Mouse (Mus musculus): ENCODE data around the gene Polr3g. TPM values are rescaled to one million over a fixed set of nuclear protein-coding genes. Genes with fewer than 3 reads are reported as not detected.
"Not testable (repeated sequence)": the region's sequence is repeated elsewhere in the genome, so short reads cannot be mapped to it uniquely, and the experiment has no call there.

Polr3g gene
- polyA plus RNA-seq, 1 experiment from 2014 or later, result 16.1 TPM

GRCm38 (mm10) chr13:81650382-81650781 is 60.4 kb downstream of the Polr3g start:
- not testable (repeated sequence) for H3K27ac ChIP-seq (replicated peaks; ENCODE audit: low read depth, low read length); H3K9me3 ChIP-seq (ENCODE audit: control insufficient read depth, low read length); H3K4me2 ChIP-seq (ENCODE audit: low read depth, severe bottlenecking); ATAC-seq (ENCODE audit: insufficient number of reproducible peaks, low FRiP score, low TSS enrichment, low read depth); H3K4me1 ChIP-seq (ENCODE audit: control insufficient read depth, insufficient read depth, low read length); H3K36me3 ChIP-seq (ENCODE audit: control insufficient read depth, insufficient read depth, low read length); H3K4me3 ChIP-seq (ENCODE audit: low read depth, low read length); H3K27me3 ChIP-seq (ENCODE audit: control insufficient read depth, insufficient read depth, low read length); DNase-seq (ENCODE audit: low spot score); H3K9ac ChIP-seq (ENCODE audit: low read length)
- WGBS, result 80% methylated on average over 5 of the region's 6 CpGs

DNA sequence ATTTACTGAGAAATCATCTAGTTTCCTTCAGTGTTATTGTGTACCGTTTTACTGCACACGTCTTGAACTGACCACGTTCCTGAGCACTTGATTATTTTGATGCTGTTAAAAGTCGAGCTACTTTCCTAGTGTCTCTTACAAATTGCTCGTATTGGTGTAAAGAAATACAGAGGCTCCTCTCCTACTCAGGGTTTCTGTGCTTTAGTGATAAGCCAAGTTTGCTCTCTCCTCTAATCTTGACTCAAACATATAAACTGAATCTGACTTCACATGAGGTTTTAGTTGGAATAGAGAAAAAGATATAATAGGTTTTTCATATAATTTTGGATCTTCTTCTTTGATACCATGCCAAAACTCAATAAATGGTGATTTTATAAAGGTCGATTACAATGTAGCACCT is 64.5 kb downstream of the Polr3g start:
- no peak for DNase-seq (ENCODE audit: low spot score)
- ATAC-seq (ENCODE audit: insufficient number of reproducible peaks, low FRiP score, low TSS enrichment, low read depth), result no peak
- Histone ChIP-seq H3K36me3 (ENCODE audit: control insufficient read depth, insufficient read depth, low read length) (no peaks in the 10 kb centered on the region), H3K4me1 (ENCODE audit: control insufficient read depth, insufficient read depth, low read length) (no peaks in the 10 kb centered on the region), H3K27me3 (ENCODE audit: control insufficient read depth, insufficient read depth, low read length) (no peaks in the 10 kb centered on the region), H3K9ac (ENCODE audit: low read length) (no peak overlapping the region), H3K27ac (replicated peaks; ENCODE audit: low read depth, low read length) (no peak overlapping the region), H3K4me2 (ENCODE audit: low read depth, severe bottlenecking) (no peak overlapping the region), H3K4me3 (ENCODE audit: low read depth, low read length) (no peak overlapping the region), H3K9me3 (ENCODE audit: control insufficient read depth, low read length) (no peaks in the 10 kb centered on the region)
- 87% methylated on average over 6 of the region's 6 CpGs for WGBS

DNA sequence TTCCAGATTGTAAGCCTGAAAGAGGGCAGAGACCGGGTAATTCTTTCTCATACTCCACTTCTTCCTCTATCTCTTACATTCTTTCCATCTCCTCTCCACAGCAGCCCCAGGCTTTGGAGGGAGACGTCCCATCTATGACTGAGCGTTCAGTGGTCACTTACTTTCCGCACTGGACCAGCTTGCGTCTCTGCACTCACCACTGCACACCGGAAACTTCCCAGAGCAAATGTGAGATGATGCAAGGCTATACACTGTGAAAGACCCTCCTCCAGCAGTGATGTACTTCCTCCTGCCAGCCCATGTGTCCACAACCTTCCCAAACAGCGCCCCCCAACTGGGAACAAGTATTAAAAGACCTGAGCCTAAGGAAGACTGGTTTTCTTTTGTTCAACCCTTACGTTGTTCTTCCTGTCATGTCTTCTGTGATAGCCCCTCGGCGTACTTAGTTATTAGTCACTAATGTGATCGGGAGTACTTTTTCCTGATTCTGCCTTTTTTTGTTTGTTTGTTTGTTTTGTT is 66.7 kb downstream of the Polr3g start:
- WGBS, result 91% methylated on average over 11 of the region's 11 CpGs
- no peak for ATAC-seq (ENCODE audit: insufficient number of reproducible peaks, low FRiP score, low TSS enrichment, low read depth)

DNA sequence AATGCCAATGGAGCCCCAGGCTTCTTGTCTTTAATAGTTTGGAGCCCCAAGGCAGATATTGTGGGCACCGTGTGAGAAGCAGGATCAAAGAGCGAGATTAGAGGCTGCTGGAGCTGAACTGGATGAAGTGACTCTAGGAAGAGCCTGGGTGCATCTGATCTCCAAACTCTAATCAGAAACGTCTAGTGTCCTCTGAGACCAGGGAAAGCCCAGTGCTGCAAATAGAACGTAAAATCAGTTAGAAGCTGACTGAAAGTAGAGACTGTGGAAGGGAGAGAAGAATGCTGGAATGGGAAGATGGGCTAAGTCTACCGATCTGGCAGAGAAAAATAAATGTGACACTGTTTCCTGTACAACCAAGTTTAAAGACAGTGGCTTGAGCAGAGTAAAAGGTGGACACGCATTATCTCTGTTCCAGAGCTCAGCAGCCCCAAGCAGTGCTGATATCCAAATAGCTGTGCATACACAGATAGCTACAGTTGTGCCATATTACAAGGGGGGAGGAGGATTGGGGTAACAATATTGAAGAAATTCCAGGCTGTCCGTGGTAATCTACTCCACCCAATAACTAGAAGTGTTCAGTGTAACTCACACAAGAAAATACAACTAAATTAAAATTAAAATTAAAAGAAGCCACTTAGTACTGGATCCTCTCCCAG is 68.2 kb downstream of the Polr3g start:
- Histone ChIP-seq H3K9me3 (ENCODE audit: control insufficient read depth, low read length) (no peaks in the 10 kb centered on the region), H3K4me3 (ENCODE audit: low read depth, low read length) (no peak overlapping the region), H3K9ac (ENCODE audit: low read length) (no peak overlapping the region), H3K27ac (replicated peaks; ENCODE audit: low read depth, low read length) (no peak overlapping the region), H3K27me3 (ENCODE audit: control insufficient read depth, insufficient read depth, low read length) (no peaks in the 10 kb centered on the region), H3K4me2 (ENCODE audit: low read depth, severe bottlenecking) (no peak overlapping the region), H3K36me3 (ENCODE audit: control insufficient read depth, insufficient read depth, low read length) (no peaks in the 10 kb centered on the region), H3K4me1 (ENCODE audit: control insufficient read depth, insufficient read depth, low read length) (no peaks in the 10 kb centered on the region)
- DNase-seq (ENCODE audit: low spot score), result no peak
- no peak for ATAC-seq (ENCODE audit: insufficient number of reproducible peaks, low FRiP score, low TSS enrichment, low read depth)
- 64% methylated on average over 7 of the region's 7 CpGs for WGBS

More for the DNA sequence above, 66.7 kb downstream of the Polr3g start:
- H3K27me3 ChIP-seq (ENCODE audit: control insufficient read depth, insufficient read depth, low read length), result no peaks in the 10 kb centered on the region
- no peaks in the 10 kb centered on the region for H3K36me3 ChIP-seq (ENCODE audit: control insufficient read depth, insufficient read depth, low read length)
- H3K4me1 ChIP-seq (ENCODE audit: control insufficient read depth, insufficient read depth, low read length), result no peaks in the 10 kb centered on the region
- H3K9me3 ChIP-seq (ENCODE audit: control insufficient read depth, low read length), result no peaks in the 10 kb centered on the region
- H3K4me2 ChIP-seq (ENCODE audit: low read depth, severe bottlenecking), result no peak overlapping the region
- H3K4me3 ChIP-seq (ENCODE audit: low read depth, low read length), result no peak overlapping the region
- H3K27ac ChIP-seq (replicated peaks; ENCODE audit: low read depth, low read length), result no peak overlapping the region
- no peak for DNase-seq (ENCODE audit: low spot score)
- H3K9ac ChIP-seq (ENCODE audit: low read length), result no peak overlapping the region

- Histone ChIP-seq H3K4me3 (ENCODE audit: low read depth, low read length) (no peak overlapping the region), H3K9me3 (ENCODE audit: control insufficient read depth, low read length) (no peaks in the 10 kb centered on the region), H3K27ac (replicated peaks; ENCODE audit: low read depth, low read length) (no peak overlapping the region), H3K9ac (ENCODE audit: low read length) (no peak overlapping the region), H3K4me1 (ENCODE audit: control insufficient read depth, insufficient read depth, low read length) (no peaks in the 10 kb centered on the region), H3K27me3 (ENCODE audit: control insufficient read depth, insufficient read depth, low read length) (no peaks in the 10 kb centered on the region), H3K4me2 (ENCODE audit: low read depth, severe bottlenecking) (no peak overlapping the region), H3K36me3 (ENCODE audit: control insufficient read depth, insufficient read depth, low read length) (no peaks in the 10 kb centered on the region)
- DNase-seq (ENCODE audit: low spot score) (peak; percentile 72), ATAC-seq (ENCODE audit: insufficient number of reproducible peaks, low FRiP score, low TSS enrichment, low read depth) (peak; percentile 63; the same call in 1 of the 2 replicates)
- 22% methylated on average over 8 of the region's 8 CpGs for WGBS
Observed at GRCm38 (mm10) chr13:81641289-81642045, 69.3 kb downstream of the Polr3g start.

DNA sequence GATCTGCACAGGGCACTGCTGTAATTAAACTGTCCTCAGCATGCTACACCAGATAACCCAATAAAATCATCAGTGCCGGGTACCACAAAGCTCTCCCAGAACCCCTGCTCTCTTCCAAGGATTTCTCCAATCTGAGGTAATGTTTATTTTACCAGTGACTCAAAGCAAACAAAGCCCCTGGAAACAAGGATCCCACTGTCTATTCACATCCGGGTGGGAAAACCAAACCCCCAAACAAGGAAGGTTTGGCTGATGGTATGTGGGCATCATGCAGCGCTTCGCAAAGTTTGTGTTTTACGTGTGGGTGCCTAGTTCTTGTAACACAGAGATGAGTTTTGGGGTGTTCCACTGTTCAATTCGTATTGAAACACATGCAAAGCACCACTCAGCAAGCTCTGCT is 69.9 kb downstream of the Polr3g start:
- Histone ChIP-seq H3K4me1 (ENCODE audit: control insufficient read depth, insufficient read depth, low read length) (no peaks in the 10 kb centered on the region), H3K9ac (ENCODE audit: low read length) (no peak overlapping the region), H3K36me3 (ENCODE audit: control insufficient read depth, insufficient read depth, low read length) (no peaks in the 10 kb centered on the region), H3K4me3 (ENCODE audit: low read depth, low read length) (no peak overlapping the region), H3K4me2 (ENCODE audit: low read depth, severe bottlenecking) (no peak overlapping the region), H3K9me3 (ENCODE audit: control insufficient read depth, low read length) (no peaks in the 10 kb centered on the region), H3K27ac (replicated peaks; ENCODE audit: low read depth, low read length) (no peak overlapping the region), H3K27me3 (ENCODE audit: control insufficient read depth, insufficient read depth, low read length) (no peaks in the 10 kb centered on the region)
- ATAC-seq (ENCODE audit: insufficient number of reproducible peaks, low FRiP score, low TSS enrichment, low read depth) (0 out of 2 replicates have a peak, but pooled peaks have one; percentile 15), DNase-seq (ENCODE audit: low spot score) (no peak)
- WGBS, result 57% methylated on average over 6 of the region's 6 CpGs

GRCm38 (mm10) chr13:81639624-81640023 is 71.2 kb downstream of the Polr3g start:
- Histone ChIP-seq H3K27ac (replicated peaks; ENCODE audit: low read depth, low read length) (no peak overlapping the region), H3K4me3 (ENCODE audit: low read depth, low read length) (no peak overlapping the region), H3K4me2 (ENCODE audit: low read depth, severe bottlenecking) (no peak overlapping the region), H3K27me3 (ENCODE audit: control insufficient read depth, insufficient read depth, low read length) (no peaks in the 10 kb centered on the region), H3K9ac (ENCODE audit: low read length) (no peak overlapping the region), H3K9me3 (ENCODE audit: control insufficient read depth, low read length) (no peaks in the 10 kb centered on the region), H3K36me3 (ENCODE audit: control insufficient read depth, insufficient read depth, low read length) (no peaks in the 10 kb centered on the region), H3K4me1 (ENCODE audit: control insufficient read depth, insufficient read depth, low read length) (no peaks in the 10 kb centered on the region)
- WGBS, result 64% methylated on average over 4 of the region's 4 CpGs
- no peak for DNase-seq (ENCODE audit: low spot score)
- ATAC-seq (ENCODE audit: insufficient number of reproducible peaks, low FRiP score, low TSS enrichment, low read depth), result no peak

DNA sequence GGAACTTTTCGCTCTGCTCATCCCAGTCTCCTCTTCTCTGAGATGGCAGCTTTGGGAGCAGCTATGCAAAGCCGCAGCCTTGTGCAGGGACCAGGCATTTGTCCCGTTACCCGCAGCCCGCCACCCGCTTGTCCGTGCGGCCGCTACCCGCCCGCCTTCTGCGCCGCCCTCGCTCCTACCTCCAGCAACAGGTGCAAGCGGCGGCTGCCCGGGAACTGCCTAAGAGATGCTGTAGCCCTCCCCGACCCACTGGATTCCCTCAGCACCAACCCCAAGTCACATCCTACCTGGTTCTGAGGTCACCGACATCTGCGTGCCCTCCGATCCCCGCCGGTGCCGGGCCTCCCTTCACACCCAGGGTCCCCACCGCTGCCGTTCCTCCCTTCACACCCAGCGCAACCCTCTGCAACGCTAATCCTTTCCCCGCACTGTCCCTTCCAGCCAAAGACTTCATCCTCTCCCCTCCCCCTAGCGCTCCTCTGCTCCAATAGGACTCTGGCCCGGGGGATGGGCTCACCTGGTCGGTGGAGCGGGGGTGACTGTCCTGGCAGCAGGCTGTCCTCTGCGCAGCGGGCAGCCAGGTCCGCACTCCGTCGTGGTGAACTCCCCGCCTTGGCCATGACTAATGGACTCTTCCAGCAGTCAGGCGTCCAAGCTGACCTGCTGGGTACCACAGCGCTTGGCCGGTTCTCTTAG is 77.9 kb downstream of the Polr3g start, which contains the start of gene Adgrv1:
Gene Adgrv1, minus strand, starts transcription at position 435 of the 696 bp plus-strand sequence.
- Histone ChIP-seq H3K4me3 (ENCODE audit: low read depth, low read length) (peak within 1 kb of the TSS; percentile 45), H3K4me2 (ENCODE audit: low read depth, severe bottlenecking) (peak within 1 kb of the TSS; percentile 86), H3K27ac (replicated peaks; ENCODE audit: low read depth, low read length) (no peak within 1 kb of the TSS), H3K9me3 (ENCODE audit: control insufficient read depth, low read length) (no peaks in the 10 kb centered on the region), H3K9ac (ENCODE audit: low read length) (peak within 1 kb of the TSS; percentile 40; the same call in 1 of the 2 replicates), H3K27me3 (ENCODE audit: control insufficient read depth, insufficient read depth, low read length) (peaks cover 10% of the 10 kb centered on the region), H3K4me1 (ENCODE audit: control insufficient read depth, insufficient read depth, low read length) (0 out of 2 replicates have a peak, but pooled peaks cover 2% of the 10 kb centered on the region), H3K36me3 (ENCODE audit: control insufficient read depth, insufficient read depth, low read length) (no peaks in the 10 kb centered on the region)
- ATAC-seq (ENCODE audit: insufficient number of reproducible peaks, low FRiP score, low TSS enrichment, low read depth), result peak; percentile 98
- WGBS, result 1% methylated on average over 42 of the region's 42 CpGs
- peak; percentile 86 for DNase-seq (ENCODE audit: low spot score)
